8 mouse cellular contexts compared by ENCODE assay signal in genomic region chr6:92534226-92535031, GRCm38 (mm10).
DNase-seq lines count a peak whose midpoint lies in the region; ATAC-seq and TF ChIP-seq lines count a peak whose summit lies in the region.

No protein-coding gene starts in this region.

- TF ChIP-seq CTCF in spleen, adult 2 months (IDR thresholded peaks at IDR 0.05; ENCODE audit: extremely low read depth, insufficient read depth, insufficient read length, insufficient replicate concordance), result no peak
- peak; percentile 61 for TF ChIP-seq CTCF in layer of hippocampus, adult 2 months (conservative IDR thresholded peaks at IDR 0.05)
- TF ChIP-seq CTCF in liver, postnatal 0 days (IDR thresholded peaks at IDR 0.05; ENCODE audit: low read depth), result no peak

- no peaks in the 10 kb centered on the region for H3K27me3 ChIP-seq in spleen, adult 2 months (ENCODE audit: control insufficient read depth, insufficient read depth, low read length)
- H3K27me3 ChIP-seq in liver, postnatal 0 days (ENCODE audit: insufficient read depth, low read length), result no peaks in the 10 kb centered on the region

- WGBS in spleen, adult 2 months, result 14% methylated on average over 11 of the region's 11 CpGs
- WGBS in liver, postnatal 0 days (ENCODE audit: insufficient replicate concordance), result 13% methylated on average over 11 of the region's 11 CpGs

- H3K27ac ChIP-seq in spleen, adult 2 months (ENCODE audit: insufficient read depth, low read length), result no peak overlapping the region
- peak overlapping the region; percentile 92 for H3K27ac ChIP-seq in layer of hippocampus, adult 2 months
- no peak overlapping the region for H3K27ac ChIP-seq in liver, postnatal 0 days (ENCODE audit: low read depth)

- DNase-seq in spleen, adult 2 months (ENCODE audit: low read depth in 1 of 2, low spot score in 2 of 2), result no peak
- no peak for DNase-seq in spleen, postnatal 4 days (ENCODE audit: low spot score in 2 of 2)
- peak; percentile 64 for DNase-seq in heart, postnatal 4 days
- peak; percentile 64 to 74 for DNase-seq in layer of hippocampus, adult 2 months (ENCODE audit: low spot score in 2 of 2)
- no peak for DNase-seq in liver, postnatal 0 days
- peak; percentile 30 for DNase-seq in ovary, postnatal 10 days (ENCODE audit: low spot score)
- no peak for DNase-seq in natural killer cell, adult 2 months (ENCODE audit: low spot score in 2 of 2)

- H3K9me3 ChIP-seq in liver, postnatal 0 days (ENCODE audit: low read length), result no peaks in the 10 kb centered on the region

- H3K4me2 ChIP-seq in liver, postnatal 0 days (ENCODE audit: low read depth, low read length), result peak overlapping the region; percentile 35; the same call in 1 of the 2 replicates

- H3K36me3 ChIP-seq in spleen, adult 2 months (ENCODE audit: control insufficient read depth, insufficient read depth, low read length), result no peaks in the 10 kb centered on the region
- H3K36me3 ChIP-seq in liver, postnatal 0 days (replicated peaks; ENCODE audit: insufficient read depth, low read length), result no peaks in the 10 kb centered on the region

- H3K4me3 ChIP-seq in spleen, adult 2 months (ENCODE audit: extremely low read depth, insufficient read depth, insufficient read length), result peak overlapping the region; percentile 13; the same call in 1 of the 2 replicates
- peak overlapping the region; percentile 77 for H3K4me3 ChIP-seq in layer of hippocampus, adult 2 months
- H3K4me3 ChIP-seq in liver, postnatal 0 days (ENCODE audit: low read depth, low read length), result peak overlapping the region; percentile 22

- peak; percentile 89 for ATAC-seq in frontal cortex, adult (ENCODE audit: low TSS enrichment)
- ATAC-seq in liver, postnatal 0 days, result no peak

- no peak for TF ChIP-seq EP300 in liver, postnatal 0 days (IDR thresholded peaks at IDR 0.05; ENCODE audit: low read depth)

- H3K4me1 ChIP-seq in spleen, adult 2 months (ENCODE audit: control insufficient read depth, insufficient read depth, insufficient read length), result no peaks in the 10 kb centered on the region
- H3K4me1 ChIP-seq in liver, postnatal 0 days (ENCODE audit: insufficient read depth), result no peaks in the 10 kb centered on the region

- no peak overlapping the region for H3K9ac ChIP-seq in liver, postnatal 0 days (replicated peaks)

- no peak for TF ChIP-seq POLR2A in spleen, adult 2 months (IDR thresholded peaks at IDR 0.05; ENCODE audit: low read depth, low read length)

Comparison
In these comparisons a context has a peak if more than half of its experiments do, and no peak if none do; other contexts are left out.
1. DNase-seq: peak in heart, postnatal 4 days (single experiment), layer of hippocampus, adult 2 months (2 of 2) and ovary, postnatal 10 days (single experiment); none in spleen, adult 2 months (0 of 2), spleen, postnatal 4 days (0 of 2), liver, postnatal 0 days (single experiment) and natural killer cell, adult 2 months (0 of 2).
2. H3K4me3 ChIP-seq: peak in every context shown above with its lines; median percentile 77 in layer of hippocampus, adult 2 months; 22 in liver, postnatal 0 days; 13 in spleen, adult 2 months.